Mouse (Mus musculus) hindbrain, embryonic 14.5 days (tissue): ENCODE measurements around the gene Cxcl9. TPM values are rescaled to one million over a fixed set of nuclear protein-coding genes. Genes with fewer than 3 reads are reported as not detected.
"Not testable (repeated sequence)": the region's sequence is repeated elsewhere in the genome, so short reads cannot be mapped to it uniquely, and the experiment has no call there.

ENCODE experiments used
- ATAC-seq: fragments of 200-750 bp; cut with Nextera tagmentation; 2 replicates; pipeline ENCODE4 v1.8.0; 2017; ENCODE audit warnings: moderate number of reproducible peaks, mild to moderate bottlenecking, moderate TSS enrichment, moderate library complexity; ENCODE audit not compliant: low FRiP score
- DNase-seq: peaks from one replicate; pipeline ENCODE4 v3.0.0-alpha.2; 2015; ENCODE audit warnings: low spot score
- H3K27ac ChIP-seq: fragments of 300-500 bp; sonication (generic); 2 replicates; pipeline ENCODE4 v1.5.1; 2014; ENCODE audit warnings: mild to moderate bottlenecking, moderate library complexity
- H3K27me3 ChIP-seq: fragments of 300-500 bp; sonication (generic); 2 replicates; pipeline ENCODE4 v1.6.1; 2014; ENCODE audit warnings: mild to moderate bottlenecking, low read length, mixed read lengths; ENCODE audit not compliant: control insufficient read depth, insufficient read depth
- H3K36me3 ChIP-seq: fragments of 300-500 bp; sonication (generic); replicated peaks from 2 replicates; pipeline ENCODE4 v1.6.1; 2014; ENCODE audit not compliant: control insufficient read depth, insufficient read depth
- H3K4me1 ChIP-seq: fragments of 300-500 bp; sonication (generic); replicated peaks from 2 replicates; pipeline ENCODE4 v1.6.1; 2014; ENCODE audit warnings: antibody characterized with exemption, low read length, mixed read lengths; ENCODE audit not compliant: control insufficient read depth, insufficient read depth
- H3K4me2 ChIP-seq: fragments of 300-500 bp; sonication (generic); replicated peaks from 2 replicates; pipeline ENCODE4 v1.6.1; 2014; ENCODE audit warnings: mild to moderate bottlenecking, moderate library complexity
- H3K4me3 ChIP-seq: fragments of 300-500 bp; sonication (generic); replicated peaks from 2 replicates; pipeline ENCODE4 v1.5.1; 2014; ENCODE audit warnings: mild to moderate bottlenecking, low read length
- H3K9ac ChIP-seq: fragments of 300-500 bp; sonication (generic); 2 replicates; pipeline ENCODE4 v1.6.1; 2014
- H3K9me3 ChIP-seq: fragments of 300-500 bp; sonication (generic); 2 replicates; pipeline ENCODE4 v1.6.1; 2016; ENCODE audit warnings: low read length; ENCODE audit not compliant: control insufficient read depth
- WGBS: fragments of 180-500 bp; shearing (Covaris S2); extraction: QIAGEN DNeasy Blood & Tissue Kit; methylation state at CpG from one replicate; pipeline ENCODE4 v1.1.7; 2014; 5-methylcytosine and 5-hydroxymethylcytosine counted together
- polyA plus RNA-seq: library from polyadenylated mRNA; unstranded; fragments of >200 nt; fragmentation: Nextera tagmentation; extraction: Ambion mirVana; gene quantifications from 2 replicates; pipeline ENCODE4 v1.2.1, GENCODE M21; 2014

Gene Cxcl9
- polyA plus RNA-seq, 1 experiment from 2014 or later = not detected

DNA sequence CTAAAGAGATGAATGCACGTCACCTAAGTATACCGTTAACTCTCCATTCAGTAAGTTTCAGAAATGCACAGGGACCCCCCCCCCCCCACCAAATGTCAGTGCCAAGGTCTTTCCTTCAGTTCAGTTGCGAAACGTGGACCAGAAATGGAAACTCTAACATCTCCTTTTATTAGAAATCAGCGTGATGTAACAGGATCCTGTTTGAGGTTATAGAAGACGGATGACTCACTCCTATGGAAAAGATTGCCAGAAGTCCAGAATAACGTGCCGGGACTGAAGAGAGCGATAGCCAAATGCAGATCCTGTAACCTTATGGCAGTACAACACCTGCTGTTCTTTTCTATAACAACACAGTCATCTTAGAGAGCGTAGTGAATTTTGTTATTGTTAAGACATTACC, 40.5 kb upstream of the Cxcl9 start:
- no peaks in the 10 kb centered on the region for H3K27me3 ChIP-seq
- WGBS = 73% methylated on average over 10 of the region's 10 CpGs
- no peak overlapping the region for H3K4me3 ChIP-seq
- no peak overlapping the region for H3K9ac ChIP-seq
- H3K36me3 ChIP-seq = no peaks in the 10 kb centered on the region
- no peak overlapping the region for H3K27ac ChIP-seq
- no peak for DNase-seq
- no peak overlapping the region for H3K4me2 ChIP-seq
- no peak for ATAC-seq
- no peaks in the 10 kb centered on the region for H3K4me1 ChIP-seq
- no peaks in the 10 kb centered on the region for H3K9me3 ChIP-seq

DNA sequence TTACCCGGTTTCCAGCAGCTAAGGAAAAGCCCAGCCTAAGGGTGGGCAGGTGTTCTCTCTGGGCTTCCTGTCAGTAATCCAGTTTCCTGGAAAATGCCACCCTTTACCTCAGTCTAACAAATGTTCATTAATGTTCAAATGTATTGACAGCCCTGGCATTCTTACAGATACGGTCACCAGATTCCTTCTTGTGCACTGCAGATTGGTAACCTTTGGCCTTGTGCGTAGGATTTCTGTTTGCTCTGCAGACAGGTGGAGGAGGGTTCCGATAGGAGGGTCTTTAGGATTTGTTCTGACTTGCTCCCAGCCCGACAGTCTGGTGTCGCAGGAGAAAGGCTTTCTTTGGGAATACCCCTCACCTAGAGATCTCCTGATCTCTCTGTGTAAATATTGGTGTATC, 38.7 kb upstream of the Cxcl9 start:
- H3K27me3 ChIP-seq = no peaks in the 10 kb centered on the region
- H3K4me2 ChIP-seq = no peak overlapping the region
- no peak overlapping the region for H3K27ac ChIP-seq
- H3K9me3 ChIP-seq = no peaks in the 10 kb centered on the region
- no peaks in the 10 kb centered on the region for H3K4me1 ChIP-seq
- ATAC-seq (no peak), DNase-seq (no peak)
- 84% methylated on average over 6 of the region's 6 CpGs for WGBS
- no peak overlapping the region for H3K4me3 ChIP-seq
- H3K9ac ChIP-seq = no peak overlapping the region
- H3K36me3 ChIP-seq = no peaks in the 10 kb centered on the region

DNA sequence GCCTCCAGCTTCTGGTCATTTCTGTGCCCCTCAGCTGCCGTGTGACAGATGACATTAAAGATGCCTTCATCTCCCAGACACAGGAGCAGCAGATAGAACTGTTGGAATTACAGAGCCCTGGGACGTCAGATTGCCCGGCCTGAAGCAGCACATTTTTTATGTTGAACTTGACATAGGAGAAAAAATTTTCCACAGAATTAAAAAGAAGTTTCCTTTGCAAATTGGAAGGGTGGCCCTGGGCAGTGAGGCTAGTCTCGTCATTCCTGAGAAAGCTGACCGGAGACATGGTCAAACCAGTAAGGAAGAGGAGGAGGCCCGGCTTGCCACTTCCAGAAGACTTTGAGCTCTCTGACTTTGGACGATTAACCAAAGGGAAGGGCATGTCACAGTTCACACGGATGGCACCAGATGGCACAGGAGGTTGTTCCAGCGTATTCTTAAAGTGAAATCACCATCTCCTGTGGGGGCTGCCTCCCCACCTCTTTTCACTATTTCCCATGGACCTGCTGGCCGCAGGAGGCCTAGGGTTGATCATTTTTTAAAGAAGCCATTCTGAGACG, 37.3 kb upstream of the Cxcl9 start:
- WGBS = 76% methylated on average over 11 of the region's 11 CpGs
- ATAC-seq (no peak), DNase-seq (no peak)
- H3K36me3 ChIP-seq = no peaks in the 10 kb centered on the region
- H3K27me3 ChIP-seq = no peaks in the 10 kb centered on the region
- H3K27ac ChIP-seq = no peak overlapping the region
- H3K9ac ChIP-seq = no peak overlapping the region
- H3K9me3 ChIP-seq = no peaks in the 10 kb centered on the region
- H3K4me2 ChIP-seq = no peak overlapping the region
- H3K4me3 ChIP-seq = no peak overlapping the region
- H3K4me1 ChIP-seq = no peaks in the 10 kb centered on the region

DNA sequence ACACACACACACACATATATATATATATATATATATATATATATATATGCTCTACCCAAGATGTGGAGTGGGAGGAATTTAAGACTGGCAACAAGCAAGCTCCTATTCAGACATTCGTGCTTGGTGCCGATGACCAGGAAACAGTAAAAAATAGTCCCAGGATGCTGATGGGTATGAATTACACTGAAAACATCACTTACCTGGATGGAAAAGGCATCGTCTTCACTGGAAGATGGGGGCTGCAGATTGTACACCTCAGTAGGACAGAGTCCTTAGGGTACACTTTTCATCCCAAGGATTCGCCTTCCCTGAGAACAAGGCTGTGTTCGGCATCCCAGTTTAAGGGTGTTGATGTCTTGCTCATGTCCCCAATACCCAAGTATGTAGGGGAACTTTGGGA, 36.1 kb upstream of the Cxcl9 start:
- Histone ChIP-seq H3K27me3 (no peaks in the 10 kb centered on the region), H3K9me3 (no peaks in the 10 kb centered on the region), H3K36me3 (no peaks in the 10 kb centered on the region), H3K4me2 (no peak overlapping the region), H3K4me1 (no peaks in the 10 kb centered on the region), H3K9ac (no peak overlapping the region), H3K27ac (no peak overlapping the region), H3K4me3 (no peak overlapping the region)
- 90% methylated on average over 5 of the region's 5 CpGs for WGBS
- ATAC-seq (no peak), DNase-seq (no peak)

DNA sequence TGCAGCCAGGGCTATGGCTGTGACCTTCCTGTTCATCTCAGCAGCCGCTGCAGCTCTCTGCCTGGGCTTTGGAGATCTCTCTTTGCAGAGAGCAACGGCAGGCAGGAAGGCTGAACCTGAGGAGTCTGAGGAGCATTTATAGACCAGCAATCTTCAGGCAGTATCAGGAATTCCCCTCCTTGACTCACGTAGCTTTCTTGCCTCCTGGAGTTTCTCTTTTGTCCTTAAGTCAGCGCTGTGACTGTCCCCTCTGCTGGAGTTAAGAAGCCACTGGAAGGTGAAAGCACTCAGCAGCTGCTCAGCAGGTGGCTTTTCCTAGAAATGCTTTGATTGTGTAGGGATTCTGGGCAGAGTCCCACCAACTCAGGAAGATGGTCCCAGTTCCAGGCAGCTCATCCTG, 35.3 kb upstream of the Cxcl9 start:
- H3K27ac ChIP-seq = no peak overlapping the region
- H3K4me2 ChIP-seq = no peak overlapping the region
- ATAC-seq (no peak), DNase-seq (no peak)
- H3K4me3 ChIP-seq = no peak overlapping the region
- H3K27me3 ChIP-seq = no peaks in the 10 kb centered on the region
- 2% methylated on average over 4 of the region's 4 CpGs for WGBS
- no peak overlapping the region for H3K9ac ChIP-seq
- H3K9me3 ChIP-seq = no peaks in the 10 kb centered on the region
- H3K36me3 ChIP-seq = no peaks in the 10 kb centered on the region
- H3K4me1 ChIP-seq = no peaks in the 10 kb centered on the region

DNA sequence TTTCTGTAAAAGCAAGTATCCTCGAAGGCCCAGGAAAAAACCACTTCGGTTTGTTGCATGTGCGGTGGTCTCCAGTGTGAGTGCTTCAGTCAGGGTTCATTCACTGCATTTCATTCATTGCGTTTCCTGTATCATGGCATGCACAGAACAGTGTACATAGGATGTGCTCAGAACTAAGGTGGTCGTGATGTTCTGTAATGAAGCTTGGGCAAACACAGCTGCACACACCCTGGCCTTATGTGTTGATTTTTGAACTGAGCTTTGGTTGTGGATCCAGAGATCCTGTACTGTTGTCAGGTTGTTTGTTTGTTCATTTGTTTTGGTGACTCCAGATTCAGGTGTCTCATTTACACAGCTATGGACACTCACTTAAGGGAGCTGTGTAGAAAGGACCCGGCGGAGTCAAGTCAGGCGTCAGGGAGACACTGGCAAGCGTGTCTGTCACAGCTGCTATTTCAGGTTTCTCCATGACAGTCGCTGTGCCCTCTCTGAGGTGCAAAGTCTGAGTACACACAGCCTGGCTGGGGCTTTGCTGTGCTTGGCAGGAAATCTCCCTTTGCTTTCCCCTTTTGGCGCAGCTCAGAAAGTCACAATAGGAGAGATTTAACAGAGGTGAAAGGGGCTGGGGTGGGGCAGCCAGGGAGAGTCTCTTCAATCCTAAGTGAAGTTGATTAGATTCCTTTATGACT, 31.0 kb upstream of the Cxcl9 start:
- no peak overlapping the region for H3K27ac ChIP-seq
- H3K9me3 ChIP-seq = no peaks in the 10 kb centered on the region
- H3K27me3 ChIP-seq = no peaks in the 10 kb centered on the region
- H3K4me2 ChIP-seq = no peak overlapping the region
- no peak overlapping the region for H3K9ac ChIP-seq
- WGBS = 81% methylated on average over 11 of the region's 11 CpGs
- no peaks in the 10 kb centered on the region for H3K4me1 ChIP-seq
- no peak overlapping the region for H3K4me3 ChIP-seq
- no peaks in the 10 kb centered on the region for H3K36me3 ChIP-seq
- ATAC-seq (no peak), DNase-seq (no peak)

DNA sequence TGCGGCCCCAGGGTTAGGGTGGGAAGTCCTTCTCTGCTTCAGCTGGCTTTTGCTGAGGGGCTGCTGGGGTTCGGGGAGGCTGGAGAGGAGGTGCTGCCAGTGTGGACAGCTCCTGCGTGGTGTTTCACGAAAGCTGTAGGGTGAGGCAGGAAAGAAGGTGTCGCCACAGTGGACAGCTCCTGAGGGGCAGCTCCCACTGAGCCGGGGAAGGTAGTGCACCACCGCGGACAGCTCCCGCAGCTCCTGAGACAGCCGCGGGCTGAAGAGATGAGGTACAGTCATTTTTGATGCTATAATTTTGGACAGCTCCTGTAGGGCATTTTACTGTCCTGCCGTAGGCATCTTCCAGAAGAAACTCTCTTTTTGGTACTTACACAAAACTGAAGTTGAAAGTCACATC, 30.2 kb upstream of the Cxcl9 start:
- ATAC-seq (no peak), DNase-seq (no peak)
- Histone ChIP-seq H3K9ac (no peak overlapping the region), H3K9me3 (no peaks in the 10 kb centered on the region), H3K27me3 (no peaks in the 10 kb centered on the region), H3K4me3 (no peak overlapping the region), H3K36me3 (no peaks in the 10 kb centered on the region), H3K27ac (no peak overlapping the region), H3K4me2 (no peak overlapping the region), H3K4me1 (no peaks in the 10 kb centered on the region)
- 61% methylated on average over 11 of the region's 12 CpGs for WGBS

DNA sequence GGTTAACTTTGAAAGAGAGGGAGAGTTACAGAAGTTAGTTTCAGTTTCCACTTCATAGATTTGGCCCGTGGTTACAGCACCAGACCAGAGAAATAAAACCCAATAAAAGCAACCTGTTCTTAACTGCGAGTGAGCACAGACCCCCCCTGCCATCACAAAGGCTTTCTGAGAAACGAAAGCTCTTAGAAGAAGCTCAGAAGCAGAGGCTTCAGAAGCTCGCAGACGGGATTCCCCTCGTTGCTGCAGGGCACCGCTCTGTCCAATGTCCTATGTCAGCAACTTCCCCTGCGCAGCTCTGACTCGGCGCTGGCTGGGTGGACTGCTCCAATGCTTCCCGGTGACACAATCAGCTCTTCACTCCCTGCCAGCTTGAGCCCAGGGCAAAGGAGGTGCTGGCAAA, 25.6 kb upstream of the Cxcl9 start:
- Histone ChIP-seq H3K27ac (no peak overlapping the region), H3K4me2 (peak overlapping the region; percentile 19; the same call in 1 of the 2 replicates), H3K9ac (no peak overlapping the region), H3K4me1 (no peaks in the 10 kb centered on the region), H3K9me3 (no peaks in the 10 kb centered on the region), H3K27me3 (no peaks in the 10 kb centered on the region), H3K4me3 (no peak overlapping the region), H3K36me3 (no peaks in the 10 kb centered on the region)
- ATAC-seq (no peak), DNase-seq (no peak)
- 65% methylated on average over 11 of the region's 11 CpGs for WGBS

DNA sequence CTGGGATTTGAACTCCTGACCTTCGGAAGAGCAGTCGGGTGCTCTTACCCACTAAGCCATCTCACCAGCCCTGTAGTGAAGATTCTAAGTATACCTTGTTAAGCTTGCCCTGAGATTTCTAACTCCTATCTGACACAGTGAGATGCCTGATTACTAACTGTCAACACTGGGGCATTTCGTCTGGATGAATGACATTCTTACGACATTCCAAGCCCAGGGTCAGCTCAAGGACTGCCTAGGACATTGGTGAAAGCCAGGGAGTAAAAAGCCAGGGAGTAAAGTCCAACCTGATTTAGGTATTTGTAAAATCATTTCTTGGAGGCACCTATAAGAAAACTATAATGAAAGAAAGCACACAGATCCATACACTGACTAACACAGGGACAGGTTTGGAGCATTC, 24.8 kb upstream of the Cxcl9 start:
- H3K27ac ChIP-seq, H3K4me1 ChIP-seq, H3K27me3 ChIP-seq, ATAC-seq, H3K4me2 ChIP-seq, H3K36me3 ChIP-seq, H3K9me3 ChIP-seq, H3K4me3 ChIP-seq, DNase-seq, H3K9ac ChIP-seq: not testable (repeated sequence)
- WGBS = 73% methylated on average over 4 of the region's 4 CpGs

DNA sequence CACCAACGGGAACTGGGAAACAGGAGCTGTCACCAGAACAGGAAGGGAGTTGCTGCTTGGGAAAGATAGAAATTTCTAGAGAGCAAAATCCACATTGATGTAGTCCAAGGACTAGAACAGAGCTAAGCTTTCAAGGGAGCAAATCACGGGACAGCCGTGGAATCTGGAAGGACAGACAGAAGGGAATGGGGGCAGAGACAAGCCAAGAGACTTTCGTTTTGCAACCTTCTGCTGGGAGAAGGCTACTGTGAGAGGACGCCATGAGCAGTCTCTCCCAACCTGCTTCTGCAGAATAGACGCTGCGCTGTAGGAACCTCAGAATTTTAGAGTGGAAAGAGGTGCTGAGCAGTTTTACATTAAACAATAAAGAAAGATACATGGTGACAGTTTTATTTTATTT, 21.9 kb upstream of the Cxcl9 start:
- Histone ChIP-seq H3K4me2 (no peak overlapping the region), H3K9ac (no peak overlapping the region), H3K4me1 (no peaks in the 10 kb centered on the region), H3K9me3 (no peaks in the 10 kb centered on the region), H3K36me3 (no peaks in the 10 kb centered on the region), H3K27ac (no peak overlapping the region), H3K27me3 (no peaks in the 10 kb centered on the region), H3K4me3 (no peak overlapping the region)
- DNase-seq (no peak), ATAC-seq (no peak)
- 90% methylated on average over 7 of the region's 7 CpGs for WGBS
